Mouse (Mus musculus): ENCODE measurements around the gene Phex. TPM values are rescaled to one million over a fixed set of nuclear protein-coding genes. Genes with fewer than 3 reads are reported as not detected.

Gene Phex
- polyA plus RNA-seq (2014; fragmentation: Illumina TruSeq; extraction: RNeasy Lipid Tissue Mini Kit (QIAGEN cat#74804)) = 37.3 TPM

DNA sequence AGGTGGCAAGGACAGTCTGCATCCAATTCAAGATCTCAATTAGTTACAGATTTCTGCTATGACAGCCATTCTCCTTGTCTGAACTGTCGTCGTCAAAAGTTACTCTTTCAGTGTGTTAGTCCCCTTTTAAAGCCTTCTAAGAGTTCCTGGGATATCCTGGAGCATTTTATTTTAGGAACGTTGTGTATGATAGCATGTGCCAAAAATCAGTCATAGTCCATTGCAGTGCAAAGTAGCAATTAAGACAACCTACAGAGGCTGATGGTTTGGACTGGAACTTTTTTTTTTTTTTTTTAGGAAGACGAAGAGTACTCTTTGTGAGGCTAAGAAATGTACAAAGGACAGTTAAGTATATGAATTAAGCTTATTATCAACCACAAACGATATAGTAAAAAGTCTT lies at the start of gene Phex:
Gene Phex, minus strand, starts transcription at position 101 of the 400 bp plus-strand sequence.

Other genes with a start within 250 kb of the Phex start
- gene Sms, start 77.0 kb upstream of the Phex start, polyA plus RNA-seq (2014; fragmentation: Illumina TruSeq; extraction: RNeasy Lipid Tissue Mini Kit (QIAGEN cat#74804)) = 68.0 TPM
- gene Yy2, start 153.7 kb upstream of the Phex start, polyA plus RNA-seq (2014; fragmentation: Illumina TruSeq; extraction: RNeasy Lipid Tissue Mini Kit (QIAGEN cat#74804)) = 12.7 TPM
- 88.7 TPM for gene Mbtps2, start 183.4 kb upstream of the Phex start, polyA plus RNA-seq (2014; fragmentation: Illumina TruSeq; extraction: RNeasy Lipid Tissue Mini Kit (QIAGEN cat#74804))

Data from ovary, adult 10 weeks (tissue).